ENCODE assay signal across 23 mouse cellular contexts in genomic region chr7:25000711-25001110, GRCm38 (mm10). TPM values are rescaled to one million over a fixed set of nuclear protein-coding genes. Genes with fewer than 3 reads are reported as not detected.
DNase-seq lines count a peak whose midpoint lies in the region; ATAC-seq lines count a peak whose summit lies in the region.
"Had no signal": no experiment of that assay in that cellular context is flagged by ENCODE, and none has a peak within 500 bp of the region (broad histone marks: within the 10 kb centered on the region; RNA-seq: fewer than 3 reads in every experiment).

No protein-coding gene starts in this region.

- peak; percentile 69 for DNase-seq in CD4-positive helper T cell, adult 2 months (ENCODE audit: low read depth, low spot score)
- DNase-seq in thymus, postnatal 0 days (ENCODE audit: low spot score), result peak; percentile 86
- DNase-seq in c-Kit-positive CD71-positive TER-119-positive erythroid progenitor cells, embryonic 14.5 days (ENCODE audit: low spot score), result no peak
- DNase-seq in adrenal gland, adult 18-20 months (ENCODE audit: low spot score in 2 of 2), result no peak
- no peak for DNase-seq in kidney, postnatal 10 days
- DNase-seq: adrenal gland, postnatal 36 days; embryo, embryonic 11 days; gastrocnemius, postnatal 14 days; heart, adult 2 months; heart, postnatal 10 days; kidney, adult 11 months; kidney, postnatal 36 days; lung, postnatal 14 days; spleen, adult 18-20 months had no signal

- ATAC-seq in CD4-positive, CD25-positive, alpha-beta regulatory T cell, adult 4 months, result peak; percentile 73
- ATAC-seq in inflammation-experienced regulatory T-cells, adult 6 months, result peak; percentile 82

RNA-seq across cellular contexts. Expression of gene Atp1a3, which starts 5.0 kb away (rescaled TPM):
- 1 to 10 TPM; 2.3 TPM for polyA plus RNA-seq in CD4-positive, CD25-positive, alpha-beta regulatory T cell, adult 4 months (2017; shearing (Covaris generic))
- polyA plus RNA-seq in inflammation-experienced regulatory T-cells, adult 6 months (2017; shearing (Covaris generic)), result 1 to 10 TPM in 2 of 3 experiments, under 1 TPM in 1; 0.62 to 3.6 (median 3.4) TPM
- 1.7 TPM in 2 replicates for polyA plus RNA-seq in thymus, postnatal 0 days (2015; fragmentation: Nextera tagmentation; extraction: Ambion mirVana)
- 100 to 1,000 TPM in 1 of 2 experiments, 10 to 100 TPM in 1; 30.2 to 121 TPM for total RNA-seq in adrenal gland, adult 18-20 months (2021)

RNA-seq across cellular contexts. Expression of gene Rabac1, which starts 28.2 kb away (rescaled TPM):
- polyA plus RNA-seq in CD4-positive, CD25-positive, alpha-beta regulatory T cell, adult 4 months (2017; shearing (Covaris generic)), result 100 to 1,000 TPM; 187 to 237 TPM
- 100 to 1,000 TPM; 119 to 244 (median 236) TPM for polyA plus RNA-seq in inflammation-experienced regulatory T-cells, adult 6 months (2017; shearing (Covaris generic))
- 220 and 236 TPM in 2 replicates for polyA plus RNA-seq in thymus, postnatal 0 days (2015; fragmentation: Nextera tagmentation; extraction: Ambion mirVana)
- 100 to 1,000 TPM; 343 to 378 TPM for total RNA-seq in adrenal gland, adult 18-20 months (2021)

RNA-seq across cellular contexts. Expression of gene Gm4881, which starts 56.4 kb away (rescaled TPM):
- not detected for polyA plus RNA-seq in CD4-positive, CD25-positive, alpha-beta regulatory T cell, adult 4 months (2017; shearing (Covaris generic))
- polyA plus RNA-seq in inflammation-experienced regulatory T-cells, adult 6 months (2017; shearing (Covaris generic)), result not detected
- not detected in 2 replicates for polyA plus RNA-seq in thymus, postnatal 0 days (2015; fragmentation: Nextera tagmentation; extraction: Ambion mirVana)
- total RNA-seq in adrenal gland, adult 18-20 months (2021), result not detected
- total RNA-seq: adrenal gland, postnatal 36 days; CH12.LX; gastrocnemius, postnatal 14 days; heart, adult 2 months; heart, postnatal 10 days; layer of hippocampus, postnatal 10 days; left cerebral cortex, postnatal 14 days had no signal
- polyA plus RNA-seq: embryonic facial prominence, embryonic 15.5 days; heart, adult 2 months; limb, embryonic 15.5 days; liver, embryonic 16.5 days; stomach, postnatal 0 days had no signal

Comparison
In these comparisons a context has a peak if more than half of its experiments do, and no peak if none do; other contexts are left out.
1. DNase-seq: peak in CD4-positive helper T cell, adult 2 months (single experiment) and thymus, postnatal 0 days (single experiment); none in c-Kit-positive CD71-positive TER-119-positive erythroid progenitor cells, embryonic 14.5 days (single experiment), adrenal gland, adult 18-20 months (0 of 2) and kidney, postnatal 10 days (single experiment).